Mouse (Mus musculus) heart, postnatal 0 days (tissue): ENCODE results near the gene Rps21. TPM values are rescaled to one million over a fixed set of nuclear protein-coding genes. Genes with fewer than 3 reads are reported as not detected.

Experiments
- ATAC-seq: fragments of 200-750 bp; cut with Nextera tagmentation; 2 replicates; pipeline ENCODE4 v1.8.0; 2017; ENCODE audit warnings: low read depth, moderate number of reproducible peaks, moderate library complexity; ENCODE audit not compliant: insufficient read depth
- DNase-seq: peaks from one replicate; pipeline ENCODE4 v3.0.0-alpha.2; 2016; ENCODE audit warnings: low spot score
- H3K27ac ChIP-seq: fragments of 300-500 bp; sonication (generic); 2 replicates; pipeline ENCODE4 v1.5.1; 2014; ENCODE audit warnings: low read depth, mild to moderate bottlenecking
- H3K27me3 ChIP-seq: fragments of 300-500 bp; sonication (generic); 2 replicates; pipeline ENCODE4 v1.6.1; 2014; ENCODE audit warnings: low read length, mixed read lengths; ENCODE audit not compliant: control insufficient read depth, insufficient read depth
- H3K36me3 ChIP-seq: fragments of 300-500 bp; sonication (generic); replicated peaks from 2 replicates; pipeline ENCODE4 v1.6.1; 2014; ENCODE audit warnings: low read length, mixed read lengths; ENCODE audit not compliant: control insufficient read depth, insufficient read depth
- H3K4me1 ChIP-seq: fragments of 300-500 bp; sonication (generic); 2 replicates; pipeline ENCODE4 v1.6.1; 2014; ENCODE audit warnings: antibody characterized with exemption; ENCODE audit not compliant: control insufficient read depth, insufficient read depth
- H3K4me2 ChIP-seq: fragments of 300-500 bp; sonication (generic); 2 replicates; pipeline ENCODE4 v1.6.1; 2014; ENCODE audit warnings: low read depth, mild to moderate bottlenecking, low read length, moderate library complexity
- H3K4me3 ChIP-seq: fragments of 300-500 bp; sonication (generic); 2 replicates; pipeline ENCODE4 v1.5.1; 2014; ENCODE audit warnings: low read depth, low read length
- H3K9ac ChIP-seq: fragments of 300-500 bp; sonication (generic); replicated peaks from 2 replicates; pipeline ENCODE4 v1.6.1; 2014; ENCODE audit warnings: low read depth, low read length, mixed read lengths
- H3K9me3 ChIP-seq: fragments of 300-500 bp; sonication (generic); replicated peaks from 2 replicates; pipeline ENCODE4 v1.6.1; 2016; ENCODE audit warnings: low read length; ENCODE audit not compliant: control insufficient read depth
- CTCF ChIP-seq: IDR thresholded peaks from 2 replicates; pipeline ENCODE4 v1.5.1; 2016; ENCODE audit warnings: antibody characterized with exemption, control low read depth, low read depth
- EP300 ChIP-seq: IDR thresholded peaks from 2 replicates; pipeline ENCODE4 v1.6.1; 2016; ENCODE audit warnings: antibody characterized with exemption, low read depth
- WGBS: fragments of 180-500 bp; shearing (Covaris S2); extraction: QIAGEN DNeasy Blood & Tissue Kit; methylation state at CpG from one replicate; pipeline ENCODE4 v1.1.7; 2014; 5-methylcytosine and 5-hydroxymethylcytosine counted together
- polyA plus RNA-seq: library from polyadenylated mRNA; unstranded; fragments of >200 nt; fragmentation: Nextera tagmentation; extraction: Ambion mirVana; gene quantifications from 2 replicates; pipeline ENCODE4 v1.2.1, GENCODE M21; 2015
- total RNA-seq: library from RNA; depleted of rRNA; stranded (reverse); fragments of >200 nt; gene quantifications from 2 replicates; pipeline ENCODE4 v1.2.3, GENCODE M21; 2014; ENCODE audit warnings: low replicate concordance

Rps21 gene
- total and polyA plus RNA-seq, 2 experiments from 2014 or later, result 356 to 957 TPM

DNA sequence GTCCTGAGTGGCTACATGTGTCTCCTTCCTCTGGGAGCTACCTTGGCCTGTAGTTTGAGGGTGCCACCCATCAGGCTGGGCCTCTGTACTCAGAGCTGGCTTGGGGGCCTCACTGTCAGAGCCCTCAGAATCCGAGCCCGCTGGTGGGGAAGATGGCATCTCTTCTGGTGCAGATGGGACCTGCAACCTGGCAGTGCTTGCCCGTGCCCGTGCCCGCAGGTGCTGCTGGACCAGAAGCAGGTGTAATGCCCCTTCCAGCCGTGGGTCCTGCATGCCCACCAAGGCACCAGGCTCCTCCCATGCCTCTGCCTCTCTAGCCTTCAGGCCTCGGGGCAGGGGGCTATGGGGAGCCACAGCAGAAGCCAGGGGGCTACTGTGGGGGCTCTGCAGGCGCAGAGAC lies 22.1 kb downstream of the Rps21 start:
- 83% methylated on average over 8 of the region's 8 CpGs for WGBS
- TF ChIP-seq EP300 (no peak), CTCF (no peak)
- H3K9ac ChIP-seq, result no peak overlapping the region
- no peak overlapping the region for H3K27ac ChIP-seq
- peaks cover 4% of the 10 kb centered on the region; the same call in 1 of the 2 replicates for H3K4me1 ChIP-seq
- no peaks in the 10 kb centered on the region for H3K9me3 ChIP-seq
- H3K36me3 ChIP-seq, result no peaks in the 10 kb centered on the region
- ATAC-seq (no peak), DNase-seq (no peak)
- no peak overlapping the region for H3K4me3 ChIP-seq
- H3K4me2 ChIP-seq, result no peak overlapping the region
- peaks cover 5% of the 10 kb centered on the region; the same call in 1 of the 2 replicates for H3K27me3 ChIP-seq

DNA sequence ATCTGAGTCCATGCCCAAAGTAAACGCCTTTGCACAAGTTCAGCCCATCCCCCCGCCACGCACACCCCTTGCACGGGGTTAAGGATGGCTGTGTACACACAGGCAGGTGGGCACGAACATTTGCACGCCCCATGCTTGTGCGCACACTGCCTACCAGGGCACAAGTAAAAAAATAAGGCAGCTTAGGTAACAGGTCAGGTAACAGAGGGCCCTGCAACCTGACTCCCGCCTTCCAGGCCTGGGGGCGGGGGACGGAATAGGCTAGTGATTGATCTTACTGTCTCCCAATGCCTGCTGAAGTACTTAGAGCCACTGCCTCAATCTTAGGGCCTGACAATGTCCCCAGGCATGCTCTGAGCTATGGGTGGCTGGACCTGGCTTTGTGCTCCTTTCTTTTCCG lies 31.8 kb downstream of the Rps21 start:
- H3K27ac ChIP-seq, result no peak overlapping the region
- H3K27me3 ChIP-seq, result no peaks in the 10 kb centered on the region

DNA sequence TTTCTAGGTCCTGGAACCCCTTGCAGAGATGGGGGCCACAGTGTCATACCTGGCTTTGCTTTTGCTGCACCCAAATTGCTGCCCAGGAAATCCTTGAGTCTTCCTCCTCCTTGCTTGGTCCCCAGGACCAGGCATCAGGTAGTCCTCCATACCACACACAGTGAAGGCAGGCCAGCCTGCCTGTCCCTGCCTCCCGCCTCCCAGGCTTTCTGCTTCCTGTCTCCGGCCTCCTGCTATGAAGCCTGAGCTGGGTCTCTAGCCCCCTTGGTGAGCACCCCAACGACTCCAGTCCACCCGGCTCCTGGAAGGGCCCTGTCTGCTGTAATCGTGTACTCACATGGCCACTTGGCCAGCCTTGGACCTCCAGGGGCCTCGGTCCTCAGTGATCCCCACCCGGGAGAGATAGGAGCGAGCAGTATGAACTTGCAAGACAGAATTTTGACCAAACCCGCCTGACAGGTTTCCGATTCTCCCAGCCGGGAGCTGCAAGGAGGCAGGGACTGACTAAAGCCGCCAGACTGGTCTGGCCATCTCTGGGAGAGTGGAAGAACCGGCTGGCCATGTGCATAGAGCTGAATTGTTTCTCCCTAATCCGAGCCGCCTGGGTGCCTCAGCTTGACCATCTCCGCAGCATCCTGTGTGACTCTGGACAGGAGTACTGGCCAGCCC lies 32.4 kb downstream of the Rps21 start, which contains the start of gene Rbbp8nl:
TSS of gene Rbbp8nl (minus strand) at position 440 of the 669 bp plus-strand sequence.
- ATAC-seq (no peak), DNase-seq (no peak)
- Histone ChIP-seq H3K27me3 (no peaks in the 10 kb centered on the region), H3K4me1 (0 out of 2 replicates have a peak, but pooled peaks cover 6% of the 10 kb centered on the region), H3K27ac (no peak within 1 kb of the TSS), H3K36me3 (no peaks in the 10 kb centered on the region), H3K9me3 (no peaks in the 10 kb centered on the region), H3K4me2 (no peak within 1 kb of the TSS), H3K4me3 (no peak within 1 kb of the TSS), H3K9ac (no peak within 1 kb of the TSS)
- 59% methylated on average over 16 of the region's 16 CpGs for WGBS
- no peak for TF ChIP-seq EP300
- TF ChIP-seq CTCF, result no peak

More for the DNA sequence above, 31.8 kb downstream of the Rps21 start:
- no peak for ATAC-seq
- DNase-seq, result no peak
- no peak for TF ChIP-seq EP300
- TF ChIP-seq CTCF, result no peak
- H3K9me3 ChIP-seq, result no peaks in the 10 kb centered on the region
- H3K4me3 ChIP-seq, result no peak overlapping the region
- H3K4me2 ChIP-seq, result no peak overlapping the region
- H3K36me3 ChIP-seq, result no peaks in the 10 kb centered on the region
- H3K9ac ChIP-seq, result no peak overlapping the region
- WGBS, result 73% methylated on average over 11 of the region's 11 CpGs
- 0 out of 2 replicates have a peak, but pooled peaks cover 6% of the 10 kb centered on the region for H3K4me1 ChIP-seq

DNA sequence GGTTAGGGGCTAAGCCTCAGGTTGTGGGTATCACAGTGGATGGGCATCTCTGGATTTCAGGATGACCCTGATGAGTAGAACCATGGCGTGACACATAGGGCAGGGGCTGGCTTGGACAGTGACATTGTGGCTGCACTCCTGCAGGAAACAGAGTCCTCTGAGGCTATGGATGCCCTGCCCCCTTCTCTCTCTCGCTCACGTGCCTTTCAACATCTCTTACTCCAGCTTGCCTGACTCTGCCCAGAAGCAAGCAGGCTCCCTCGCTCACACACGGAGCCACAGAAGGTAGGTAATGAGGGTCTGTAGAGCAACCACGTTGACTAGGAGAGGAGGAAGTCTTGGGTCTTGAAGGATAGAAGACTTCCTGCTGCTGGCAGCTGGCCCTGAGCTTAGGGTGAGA lies 33.3 kb downstream of the Rps21 start:
- ATAC-seq (no peak), DNase-seq (no peak)
- H3K4me2 ChIP-seq, result no peak overlapping the region
- no peaks in the 10 kb centered on the region for H3K36me3 ChIP-seq
- TF ChIP-seq CTCF (no peak), EP300 (no peak)
- no peak overlapping the region for H3K4me3 ChIP-seq
- no peaks in the 10 kb centered on the region for H3K9me3 ChIP-seq
- H3K27me3 ChIP-seq, result no peaks in the 10 kb centered on the region
- WGBS, result 28% methylated on average over 6 of the region's 6 CpGs
- no peak overlapping the region for H3K9ac ChIP-seq
- no peak overlapping the region for H3K27ac ChIP-seq
- H3K4me1 ChIP-seq, result 0 out of 2 replicates have a peak, but pooled peaks cover 6% of the 10 kb centered on the region

DNA sequence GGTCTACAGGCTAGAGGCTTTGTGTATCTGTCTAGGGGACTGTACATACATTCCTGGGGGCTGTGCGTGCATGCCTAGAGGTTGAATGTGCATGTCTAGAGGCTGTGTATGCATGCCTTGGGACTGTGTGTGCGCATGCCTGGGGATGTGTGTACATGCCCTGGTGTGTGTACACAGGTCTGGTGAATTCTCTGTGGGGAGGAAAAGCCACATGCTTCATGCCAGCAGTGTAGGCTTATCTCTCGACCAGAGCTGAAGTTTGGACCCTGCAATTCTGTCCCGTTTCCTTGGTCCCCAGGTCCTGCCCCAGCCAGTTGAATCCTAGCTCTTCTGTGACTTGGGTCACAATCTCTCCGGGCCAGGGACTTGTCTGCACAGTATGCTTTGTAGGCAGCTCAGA lies 34.4 kb downstream of the Rps21 start:
- H3K9ac ChIP-seq, result no peak overlapping the region
- 0 out of 2 replicates have a peak, but pooled peaks cover 6% of the 10 kb centered on the region for H3K4me1 ChIP-seq
- no peak overlapping the region for H3K4me2 ChIP-seq
- H3K27me3 ChIP-seq, result no peaks in the 10 kb centered on the region
- no peak overlapping the region for H3K4me3 ChIP-seq
- TF ChIP-seq CTCF, result no peak
- no peak for TF ChIP-seq EP300
- peak; percentile 19; the same call in 1 of the 2 replicates for ATAC-seq
- no peak for DNase-seq
- no peaks in the 10 kb centered on the region for H3K9me3 ChIP-seq
- H3K27ac ChIP-seq, result no peak overlapping the region
- H3K36me3 ChIP-seq, result no peaks in the 10 kb centered on the region
- WGBS, result 65% methylated on average over 5 of the region's 5 CpGs
